Mouse (Mus musculus): ENCODE data around the gene Dync2li1.
A peak's percentile ranks its signal among the peaks of the same experiment; 100 is the strongest.

Gene Dync2li1

DNA sequence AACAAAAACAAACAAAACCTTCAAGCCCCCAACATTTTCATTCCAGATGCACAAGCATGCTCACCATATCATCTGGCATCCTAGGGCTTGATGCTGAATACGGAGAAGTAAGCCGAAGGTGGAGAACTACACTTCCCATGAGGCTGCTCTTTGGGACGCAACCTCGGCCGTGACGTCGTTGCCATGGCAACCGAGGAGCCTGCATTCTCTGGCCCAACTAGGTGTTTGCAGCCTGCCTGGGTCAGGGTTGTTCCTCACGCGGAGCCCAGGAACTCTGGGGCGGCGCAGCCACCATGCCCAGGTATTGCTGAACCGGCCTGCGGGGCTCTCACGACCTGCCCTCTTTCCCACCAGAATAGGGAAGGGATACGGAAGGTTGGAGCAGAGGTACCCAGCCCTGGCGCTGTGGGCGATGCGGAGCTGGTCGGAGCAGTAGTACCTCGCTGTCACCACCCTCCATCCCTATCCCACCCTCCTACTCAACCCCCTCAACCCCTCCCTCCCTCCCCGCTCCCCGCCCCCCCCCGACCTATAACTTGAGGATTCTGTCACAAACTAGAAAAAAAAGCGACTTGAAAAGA lies at the start of gene Dync2li1:
TSS of gene Dync2li1 (plus strand) at position 221 of the 581 bp plus-strand sequence.
- DNase-seq (ENCODE audit: low spot score in 2 of 2), result peak; percentile 81 to 89

GRCm38 (mm10) chr17:84576621-84577293 lies 49.5 kb upstream of the Dync2li1 start:
- DNase-seq (ENCODE audit: low spot score in 2 of 2), result no peak

- DNase-seq (ENCODE audit: low spot score in 2 of 2), result no peak
Measured at GRCm38 (mm10) chr17:84579249-84579648, 47.0 kb upstream of the Dync2li1 start.

DNA sequence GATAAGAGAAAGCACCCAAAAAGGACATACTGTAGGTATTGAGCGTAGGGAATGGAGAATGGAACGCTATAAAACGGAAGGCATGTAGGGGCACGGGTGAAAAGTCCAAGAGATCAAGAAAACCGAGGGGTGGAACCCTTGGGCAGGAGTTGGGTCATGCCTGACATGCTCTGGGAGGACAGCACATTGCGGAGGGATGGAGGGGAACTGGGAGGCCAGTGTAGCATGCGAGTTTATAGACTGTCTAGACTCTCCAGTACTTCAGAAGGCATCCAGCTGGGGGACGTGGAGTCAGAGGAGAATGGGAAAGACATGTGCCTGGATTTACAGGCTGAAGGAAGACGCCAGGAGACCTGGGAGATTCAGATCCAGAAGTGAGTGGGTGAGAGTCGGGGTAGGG lies 46.5 kb upstream of the Dync2li1 start:
- no peak for DNase-seq (ENCODE audit: low spot score in 2 of 2)

DNA sequence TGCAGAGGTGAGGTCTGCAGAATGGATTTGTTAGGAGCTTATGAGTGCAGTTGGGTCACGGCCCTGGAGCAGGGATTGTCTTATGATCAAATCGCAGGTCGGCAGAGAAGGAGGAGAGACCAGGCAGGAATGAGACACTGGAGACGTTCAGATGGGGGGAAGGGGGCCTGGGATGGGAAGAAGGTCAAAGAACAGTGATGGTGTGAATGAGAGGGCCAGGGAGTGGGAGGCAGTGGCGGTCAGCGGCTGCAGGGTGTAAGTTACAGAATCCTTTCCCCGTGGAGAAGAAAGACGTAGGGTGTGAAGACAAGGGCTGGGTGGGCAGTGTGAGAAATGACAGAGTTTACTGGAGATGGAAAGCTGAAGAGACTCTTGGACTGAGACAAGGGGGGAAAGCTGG lies 45.5 kb upstream of the Dync2li1 start:
- DNase-seq (ENCODE audit: low spot score in 2 of 2), result no peak

GRCm38 (mm10) chr17:84581740-84582414 lies 44.4 kb upstream of the Dync2li1 start:
- no peak for DNase-seq (ENCODE audit: low spot score in 2 of 2)

DNA sequence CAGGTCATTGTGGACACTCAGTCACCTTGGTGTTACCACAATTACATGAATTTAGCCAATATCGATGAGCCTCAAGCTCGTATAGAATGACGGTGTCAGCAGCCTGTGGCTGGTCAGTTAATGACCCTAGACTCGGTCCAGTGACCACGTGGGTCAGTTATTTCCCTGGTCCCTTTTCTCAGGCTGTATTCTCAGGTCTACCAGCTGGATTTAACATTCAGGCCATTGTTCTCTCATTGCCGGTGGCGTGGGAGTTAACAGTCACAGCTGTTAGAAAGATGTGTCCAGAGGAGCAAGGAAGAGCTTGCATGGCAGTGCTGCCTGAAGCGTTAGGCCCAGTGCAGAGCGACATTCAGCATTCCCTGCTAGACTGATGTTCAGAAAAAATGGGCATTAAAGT lies 42.2 kb upstream of the Dync2li1 start:
- DNase-seq (ENCODE audit: low spot score in 2 of 2), result no peak

GRCm38 (mm10) chr17:84585104-84585503 lies 41.2 kb upstream of the Dync2li1 start:
- DNase-seq (ENCODE audit: low spot score in 2 of 2), result peak in 1 of 2 experiments; percentile 30

DNA sequence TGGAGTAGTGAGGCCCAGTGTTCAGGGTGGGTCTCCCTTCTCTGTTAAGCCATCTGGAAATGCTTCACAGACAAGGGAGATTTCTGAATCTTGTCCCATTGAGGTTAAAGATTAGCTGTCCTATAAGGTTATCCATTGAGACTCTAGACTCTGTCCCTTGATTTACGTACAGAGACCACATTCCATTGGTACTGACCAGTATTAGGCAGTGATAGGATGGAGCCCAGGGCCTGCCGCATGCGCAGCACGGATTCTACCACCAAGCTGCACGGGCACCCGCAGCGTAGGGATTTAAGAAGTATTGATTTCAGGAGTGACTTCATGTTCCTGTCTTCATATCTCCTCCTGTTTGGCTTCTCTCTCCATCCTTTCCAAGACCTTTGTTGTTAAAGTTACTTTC lies 36.2 kb upstream of the Dync2li1 start:
- DNase-seq (ENCODE audit: low spot score in 2 of 2), result no peak

DNA sequence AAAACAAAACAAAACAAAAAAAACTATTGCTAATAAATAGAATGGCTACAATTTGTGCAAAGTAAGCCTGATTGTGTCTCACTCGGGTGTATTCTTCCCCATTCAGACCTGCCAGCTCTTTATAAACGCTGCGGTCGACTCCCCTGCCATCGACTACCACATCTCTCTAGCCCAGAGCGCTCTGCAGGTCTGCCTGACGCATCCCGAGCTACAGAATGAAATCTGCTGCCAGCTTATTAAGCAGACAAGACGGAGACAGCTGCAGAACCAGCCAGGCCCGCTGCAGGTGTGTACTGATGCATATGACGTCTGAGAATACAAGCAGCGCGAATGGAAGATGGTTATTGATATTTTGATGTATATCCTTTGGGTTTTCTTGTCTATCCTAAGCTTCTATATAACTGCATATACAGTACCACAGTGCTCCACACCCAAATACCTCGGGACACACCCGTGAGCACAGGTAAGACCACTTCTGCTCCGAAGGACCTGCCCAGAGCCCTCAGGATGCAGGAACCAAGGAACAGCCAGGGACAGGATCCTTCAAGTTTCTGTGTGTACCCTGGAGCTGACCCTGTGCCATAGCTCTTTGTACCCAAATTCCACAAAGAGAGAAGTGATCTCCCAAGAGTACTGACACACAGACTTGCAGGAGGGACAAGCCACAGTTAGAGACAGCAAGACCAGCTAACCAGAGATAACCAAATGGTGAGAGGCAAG lies 34.7 kb upstream of the Dync2li1 start:
- DNase-seq (ENCODE audit: low spot score in 2 of 2), result no peak

DNA sequence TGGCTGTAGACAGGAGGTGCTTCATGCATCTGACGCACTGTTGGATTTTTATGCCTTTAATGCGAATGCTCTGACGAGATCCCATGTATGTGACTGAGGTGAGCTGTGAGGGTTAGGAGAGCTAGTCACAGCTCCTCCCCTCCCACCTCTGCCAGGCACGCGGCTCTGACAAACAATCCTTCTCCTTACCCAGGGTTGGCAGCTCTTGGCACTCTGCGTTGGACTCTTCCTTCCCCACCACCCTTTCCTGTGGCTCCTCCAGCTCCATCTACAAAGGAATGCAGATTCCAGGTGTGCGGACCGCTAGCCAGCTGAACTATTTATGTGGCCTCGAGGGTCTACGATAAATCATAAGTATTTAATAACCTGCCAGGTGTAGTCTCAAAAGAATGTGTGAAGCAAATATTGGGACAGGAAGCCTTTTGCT lies 30.3 kb upstream of the Dync2li1 start:
- DNase-seq (ENCODE audit: low spot score in 2 of 2), result no peak

- no peak for DNase-seq (ENCODE audit: low spot score in 2 of 2)
Measured at GRCm38 (mm10) chr17:84596501-84596900, 29.8 kb upstream of the Dync2li1 start.

DNA sequence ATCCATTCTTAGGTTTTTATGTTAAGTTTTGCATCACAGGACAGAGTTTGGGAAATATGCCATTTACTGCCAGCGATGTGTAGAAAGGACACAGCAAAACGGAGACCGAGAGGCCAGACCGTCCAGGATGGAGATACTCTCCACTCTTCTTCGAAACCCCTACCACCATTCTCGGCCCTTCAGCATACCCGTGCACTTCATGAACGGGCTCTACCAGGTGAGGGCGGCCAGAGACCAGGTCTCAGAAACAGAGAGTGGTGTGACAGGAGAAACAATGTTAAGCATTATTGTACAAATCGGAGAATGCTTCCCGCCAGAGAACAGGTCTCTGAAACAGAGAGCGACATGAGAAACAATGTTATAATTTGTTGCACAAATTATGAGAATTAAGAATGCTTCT lies 28.4 kb upstream of the Dync2li1 start:
- DNase-seq (ENCODE audit: low spot score in 2 of 2), result no peak

- DNase-seq (ENCODE audit: low spot score in 2 of 2), result no peak
Measured at GRCm38 (mm10) chr17:84598928-84599327, 27.4 kb upstream of the Dync2li1 start.

- no peak for DNase-seq (ENCODE audit: low spot score in 2 of 2)
Measured at GRCm38 (mm10) chr17:84600051-84600983, 26.0 kb upstream of the Dync2li1 start.

DNA sequence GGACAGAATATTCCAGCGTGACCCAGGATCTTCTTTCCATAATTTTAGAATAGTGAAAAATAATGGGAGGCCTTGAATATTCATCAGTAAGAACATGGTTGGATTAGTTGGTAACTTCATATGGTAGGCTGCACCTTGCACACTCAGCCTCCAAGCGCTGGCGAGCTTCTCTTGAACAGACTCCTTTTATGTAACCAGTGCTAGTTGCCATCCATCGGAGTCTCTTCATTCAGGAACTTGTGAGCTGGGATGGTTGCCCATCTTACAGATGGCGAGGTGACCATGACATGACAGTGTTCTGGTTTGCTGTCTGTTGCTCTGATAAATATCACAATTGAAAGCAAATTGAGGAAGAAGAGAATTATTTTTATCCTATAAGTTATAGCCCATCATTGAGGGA lies 24.5 kb upstream of the Dync2li1 start:
- DNase-seq (ENCODE audit: low spot score in 2 of 2), result no peak

DNA sequence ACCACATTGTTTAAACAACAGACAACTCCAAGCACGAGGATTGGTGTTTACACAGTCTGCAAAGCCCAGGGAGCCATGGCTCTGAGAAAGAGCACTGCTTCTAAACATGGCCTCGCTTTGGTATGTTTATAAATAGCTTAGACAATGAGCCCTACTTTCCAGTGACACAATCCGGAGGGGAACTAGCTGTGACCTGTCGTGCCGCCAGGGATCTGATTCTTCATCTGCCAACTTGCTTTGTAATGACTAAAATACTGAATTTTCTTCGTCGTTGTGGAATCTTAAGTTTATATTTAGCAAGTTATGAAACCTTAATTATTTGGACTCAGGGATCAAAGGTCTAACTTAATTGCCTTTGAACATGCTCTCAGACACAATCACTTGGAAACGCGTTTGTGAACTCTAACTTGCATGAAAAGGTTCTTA lies 23.1 kb upstream of the Dync2li1 start:
- DNase-seq (ENCODE audit: low spot score in 2 of 2), result no peak

DNA sequence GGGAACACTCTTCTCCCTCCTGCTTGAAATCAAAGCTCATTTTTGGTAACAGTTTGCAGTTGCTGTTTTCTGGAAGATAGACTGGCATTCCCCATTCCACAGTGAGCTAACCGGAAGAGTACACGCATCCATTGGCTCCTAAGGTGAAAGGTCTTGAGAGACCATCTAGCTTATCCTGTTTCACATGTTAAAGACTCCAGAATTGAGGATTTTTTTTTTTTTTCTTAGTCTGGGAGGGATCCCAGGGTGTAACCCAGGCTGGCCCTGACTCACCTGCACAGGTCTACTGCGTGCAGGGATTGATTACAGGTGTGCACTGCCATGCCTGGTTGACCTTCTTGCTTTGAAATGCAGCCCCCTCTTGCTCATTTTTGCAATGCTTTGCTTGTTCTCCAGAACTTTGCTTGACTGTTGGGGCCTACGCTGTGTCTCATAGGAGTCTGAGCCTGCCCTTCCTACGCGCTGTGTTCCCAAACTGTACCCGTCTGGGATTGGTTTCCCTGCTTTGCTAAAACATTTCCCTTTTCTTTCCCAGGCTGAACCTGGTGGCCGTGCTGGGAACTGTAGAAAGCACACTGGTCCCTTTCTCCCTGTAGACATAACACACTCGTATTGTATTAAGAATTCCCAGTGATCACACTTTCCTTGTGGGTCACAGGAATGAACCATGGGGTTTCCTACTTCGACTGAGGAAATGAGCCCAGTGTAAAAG lies 22.4 kb upstream of the Dync2li1 start:
- no peak for DNase-seq (ENCODE audit: low spot score in 2 of 2)

- DNase-seq (ENCODE audit: low spot score in 2 of 2), result no peak
Measured at GRCm38 (mm10) chr17:84606976-84607375, 19.3 kb upstream of the Dync2li1 start.

DNA sequence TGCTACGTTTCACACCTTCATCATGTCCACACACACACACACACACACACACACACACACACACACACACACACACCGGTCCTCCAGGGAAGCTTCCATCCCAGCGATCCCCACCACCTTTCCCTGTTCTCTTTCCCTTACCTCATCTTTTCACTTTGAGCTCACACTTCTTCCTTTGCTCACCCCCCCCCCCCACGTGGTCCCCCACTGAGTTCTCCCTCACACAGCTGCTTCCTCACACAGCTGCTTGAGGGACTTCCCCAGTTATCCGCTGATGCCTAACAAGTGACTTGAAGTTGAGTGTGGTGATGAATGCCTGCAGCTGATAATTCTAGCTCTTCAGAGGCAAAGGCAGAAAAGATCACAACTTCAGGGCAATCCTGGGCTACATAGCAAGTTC lies 18.7 kb upstream of the Dync2li1 start:
- DNase-seq (ENCODE audit: low spot score in 2 of 2), result no peak

DNA sequence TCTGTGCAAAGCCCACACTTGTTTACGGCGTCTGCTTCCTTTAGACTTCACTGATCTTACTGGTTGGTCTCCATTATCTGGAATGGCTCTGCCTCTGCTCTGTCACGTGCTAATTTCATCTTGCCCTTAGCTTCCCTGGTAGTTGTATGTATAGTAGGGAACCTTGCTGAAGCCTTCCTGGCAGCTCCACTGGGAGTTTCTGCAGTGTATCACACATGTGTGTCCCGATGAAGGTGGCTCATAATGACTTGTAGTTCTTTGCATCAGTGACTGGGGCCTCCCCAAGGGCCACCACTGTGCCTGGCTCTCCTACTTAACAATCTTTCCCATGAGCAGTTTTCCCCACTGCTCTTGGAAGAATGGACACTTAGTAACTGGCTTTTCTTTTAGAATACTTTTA lies 17.7 kb upstream of the Dync2li1 start:
- DNase-seq (ENCODE audit: low spot score in 2 of 2), result no peak
